Mouse (Mus musculus): ENCODE data around the gene Lrrc8d. TPM values are rescaled to one million over a fixed set of nuclear protein-coding genes. Genes with fewer than 3 reads are reported as not detected.

The Lrrc8d gene
- total and polyA plus RNA-seq, 2 experiments = 7.0 to 11.6 TPM

DNA sequence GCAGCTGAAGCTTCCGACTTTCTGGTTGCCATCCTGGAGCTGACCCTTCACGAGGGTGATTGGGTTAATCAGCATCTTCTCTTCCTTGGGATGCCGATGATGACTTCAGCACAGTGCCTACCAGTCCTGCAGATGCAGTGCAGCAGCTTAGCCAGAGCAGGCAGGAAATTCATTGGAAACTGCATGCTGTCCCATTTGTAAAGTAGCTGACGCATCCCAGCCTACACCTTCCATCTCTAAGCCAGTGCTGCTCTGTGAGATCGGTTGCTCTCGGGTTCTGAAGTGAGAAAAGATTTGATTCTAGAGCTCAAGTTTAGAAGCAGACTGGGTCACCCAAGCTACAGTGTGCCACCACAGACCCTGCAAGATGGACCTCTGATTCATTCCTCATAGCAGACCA lies 121.6 kb downstream of the Lrrc8d start:
- WGBS = 76% methylated on average over 6 of the region's 6 CpGs
- Histone ChIP-seq H3K9ac (ENCODE audit: low read depth, low read length) (no peak overlapping the region), H3K36me3 (ENCODE audit: control insufficient read depth, insufficient read depth, low read length) (no peaks in the 10 kb centered on the region), H3K27ac (replicated peaks; ENCODE audit: insufficient read depth, low read depth, low read length) (no peak overlapping the region), H3K4me3 (ENCODE audit: insufficient read depth, low read depth, low read length) (no peak overlapping the region), H3K79me2 (ENCODE audit: control insufficient read depth, insufficient read depth, low read length) (no peaks in the 10 kb centered on the region), H3K27me3 (ENCODE audit: control insufficient read depth, insufficient read depth, low read length) (no peaks in the 10 kb centered on the region), H3K4me1 (ENCODE audit: control insufficient read depth, insufficient read depth, low read length) (peaks cover 11% of the 10 kb centered on the region)
- no peak for DNase-seq (ENCODE audit: extremely low read depth, low read depth, low spot score)
- no peak for TF ChIP-seq POLR2A (IDR thresholded peaks at IDR 0.05; ENCODE audit: extremely low read depth, insufficient read depth, low read length)
- TF ChIP-seq CTCF (IDR thresholded peaks at IDR 0.05; ENCODE audit: low read depth, low read length) = no peak

GRCm38 (mm10) chr5:105822521-105823498 lies 123.0 kb downstream of the Lrrc8d start:
- Histone ChIP-seq H3K4me1 (ENCODE audit: control insufficient read depth, insufficient read depth, low read length) (peaks cover 10% of the 10 kb centered on the region), H3K36me3 (ENCODE audit: control insufficient read depth, insufficient read depth, low read length) (no peaks in the 10 kb centered on the region), H3K27ac (replicated peaks; ENCODE audit: insufficient read depth, low read depth, low read length) (no peak overlapping the region), H3K79me2 (ENCODE audit: control insufficient read depth, insufficient read depth, low read length) (no peaks in the 10 kb centered on the region), H3K4me3 (ENCODE audit: insufficient read depth, low read depth, low read length) (no peak overlapping the region), H3K27me3 (ENCODE audit: control insufficient read depth, insufficient read depth, low read length) (no peaks in the 10 kb centered on the region), H3K9ac (ENCODE audit: low read depth, low read length) (no peak overlapping the region)
- DNase-seq (ENCODE audit: extremely low read depth, low read depth, low spot score) = no peak
- TF ChIP-seq POLR2A (IDR thresholded peaks at IDR 0.05; ENCODE audit: extremely low read depth, insufficient read depth, low read length) (no peak), CTCF (IDR thresholded peaks at IDR 0.05; ENCODE audit: low read depth, low read length) (no peak)
- WGBS = 84% methylated on average over 15 of the region's 15 CpGs

DNA sequence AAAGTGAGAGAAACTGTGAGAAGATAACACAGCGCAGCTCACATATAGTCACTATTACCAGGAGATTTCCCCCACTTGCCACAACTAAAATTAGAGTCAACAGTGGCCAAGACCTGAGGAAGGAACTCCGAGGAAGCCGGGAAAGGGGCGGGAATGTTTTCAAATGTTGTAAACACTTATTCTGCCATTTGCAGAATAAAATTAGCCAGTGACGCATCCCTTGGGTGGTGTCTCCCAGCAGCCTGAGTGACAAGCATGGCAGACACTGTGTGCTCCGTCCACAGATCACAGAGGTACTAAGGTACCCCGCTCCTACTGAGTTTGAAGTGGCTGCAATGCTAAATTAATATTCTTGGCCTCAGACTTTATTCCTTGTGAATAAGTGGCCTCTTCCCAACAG lies 124.5 kb downstream of the Lrrc8d start:
- no peak overlapping the region for H3K9ac ChIP-seq (ENCODE audit: low read depth, low read length)
- H3K4me3 ChIP-seq (ENCODE audit: insufficient read depth, low read depth, low read length) = no peak overlapping the region
- peaks cover 15% of the 10 kb centered on the region for H3K4me1 ChIP-seq (ENCODE audit: control insufficient read depth, insufficient read depth, low read length)
- no peaks in the 10 kb centered on the region for H3K36me3 ChIP-seq (ENCODE audit: control insufficient read depth, insufficient read depth, low read length)
- WGBS = 75% methylated on average over 7 of the region's 7 CpGs
- H3K27ac ChIP-seq (replicated peaks; ENCODE audit: insufficient read depth, low read depth, low read length) = no peak overlapping the region
- H3K79me2 ChIP-seq (ENCODE audit: control insufficient read depth, insufficient read depth, low read length) = no peaks in the 10 kb centered on the region
- DNase-seq (ENCODE audit: extremely low read depth, low read depth, low spot score) = no peak
- TF ChIP-seq POLR2A (IDR thresholded peaks at IDR 0.05; ENCODE audit: extremely low read depth, insufficient read depth, low read length) = no peak
- TF ChIP-seq CTCF (IDR thresholded peaks at IDR 0.05; ENCODE audit: low read depth, low read length) = no peak
- no peaks in the 10 kb centered on the region for H3K27me3 ChIP-seq (ENCODE audit: control insufficient read depth, insufficient read depth, low read length)

- Histone ChIP-seq H3K9ac (ENCODE audit: low read depth, low read length) (no peak overlapping the region), H3K36me3 (ENCODE audit: control insufficient read depth, insufficient read depth, low read length) (no peaks in the 10 kb centered on the region), H3K4me3 (ENCODE audit: insufficient read depth, low read depth, low read length) (no peak overlapping the region), H3K27me3 (ENCODE audit: control insufficient read depth, insufficient read depth, low read length) (no peaks in the 10 kb centered on the region), H3K79me2 (ENCODE audit: control insufficient read depth, insufficient read depth, low read length) (no peaks in the 10 kb centered on the region), H3K4me1 (ENCODE audit: control insufficient read depth, insufficient read depth, low read length) (peaks cover 15% of the 10 kb centered on the region), H3K27ac (replicated peaks; ENCODE audit: insufficient read depth, low read depth, low read length) (no peak overlapping the region)
- TF ChIP-seq CTCF (IDR thresholded peaks at IDR 0.05; ENCODE audit: low read depth, low read length) (no peak), POLR2A (IDR thresholded peaks at IDR 0.05; ENCODE audit: extremely low read depth, insufficient read depth, low read length) (no peak)
- DNase-seq (ENCODE audit: extremely low read depth, low read depth, low spot score) = peak; percentile 21
- WGBS = 72% methylated on average over 4 of the region's 4 CpGs
Measured at GRCm38 (mm10) chr5:105824827-105825226, 125.1 kb downstream of the Lrrc8d start.

GRCm38 (mm10) chr5:105826916-105827510 lies 127.2 kb downstream of the Lrrc8d start:
- Histone ChIP-seq H3K4me3 (ENCODE audit: insufficient read depth, low read depth, low read length) (no peak overlapping the region), H3K9ac (ENCODE audit: low read depth, low read length) (no peak overlapping the region), H3K79me2 (ENCODE audit: control insufficient read depth, insufficient read depth, low read length) (no peaks in the 10 kb centered on the region), H3K36me3 (ENCODE audit: control insufficient read depth, insufficient read depth, low read length) (no peaks in the 10 kb centered on the region), H3K4me1 (ENCODE audit: control insufficient read depth, insufficient read depth, low read length) (peaks cover 15% of the 10 kb centered on the region), H3K27me3 (ENCODE audit: control insufficient read depth, insufficient read depth, low read length) (no peaks in the 10 kb centered on the region), H3K27ac (replicated peaks; ENCODE audit: insufficient read depth, low read depth, low read length) (no peak overlapping the region)
- 20% methylated on average over 5 of the region's 5 CpGs for WGBS
- peak; percentile 76 for DNase-seq (ENCODE audit: extremely low read depth, low read depth, low spot score)
- TF ChIP-seq POLR2A (IDR thresholded peaks at IDR 0.05; ENCODE audit: extremely low read depth, insufficient read depth, low read length) = no peak
- TF ChIP-seq CTCF (IDR thresholded peaks at IDR 0.05; ENCODE audit: low read depth, low read length) = no peak
